Mouse (Mus musculus) A20 (cell line): ENCODE results near the gene Mansc1.
"Not testable (repeated sequence)": the region's sequence is repeated elsewhere in the genome, so short reads cannot be mapped to it uniquely, and the experiment has no call there.

Experiments used
- DNase-seq: peaks from one replicate; pipeline ENCODE4 v3.0.0-alpha.2; 2011; ENCODE audit warnings: low read depth, low spot score

Mansc1 gene

GRCm38 (mm10) chr6:134631947-134632687 is at the start of gene Mansc1:
TSS of gene Mansc1 (minus strand) at chr6:134632488.
- DNase-seq, result no peak

GRCm38 (mm10) chr6:134679330-134679729 is 47.0 kb upstream of the Mansc1 start:
- DNase-seq, result not testable (repeated sequence)

- no peak for DNase-seq
Observed at GRCm38 (mm10) chr6:134678037-134678436, 45.7 kb upstream of the Mansc1 start.

GRCm38 (mm10) chr6:134677504-134677903 is 45.2 kb upstream of the Mansc1 start:
- DNase-seq, result no peak

GRCm38 (mm10) chr6:134673712-134674111 is 41.4 kb upstream of the Mansc1 start:
- DNase-seq, result not testable (repeated sequence)

GRCm38 (mm10) chr6:134670881-134671411 is 38.7 kb upstream of the Mansc1 start:
- no peak for DNase-seq

- DNase-seq, result no peak
Observed at GRCm38 (mm10) chr6:134669179-134669865, 37.0 kb upstream of the Mansc1 start.

- DNase-seq, result no peak
Observed at GRCm38 (mm10) chr6:134668519-134668918, 36.2 kb upstream of the Mansc1 start.

GRCm38 (mm10) chr6:134665817-134666216 is 33.5 kb upstream of the Mansc1 start:
- DNase-seq, result no peak

GRCm38 (mm10) chr6:134664573-134664972 is 32.3 kb upstream of the Mansc1 start:
- DNase-seq, result no peak

GRCm38 (mm10) chr6:134660714-134661406 is 28.6 kb upstream of the Mansc1 start:
- DNase-seq, result no peak

- peak; percentile 68 for DNase-seq
Observed at GRCm38 (mm10) chr6:134659108-134659958, 27.0 kb upstream of the Mansc1 start.

GRCm38 (mm10) chr6:134656527-134656926 is 24.2 kb upstream of the Mansc1 start:
- no peak for DNase-seq

GRCm38 (mm10) chr6:134648356-134648755 is 16.1 kb upstream of the Mansc1 start:
- no peak for DNase-seq

- DNase-seq, result no peak
Observed at GRCm38 (mm10) chr6:134647621-134648020, 15.3 kb upstream of the Mansc1 start.

- no peak for DNase-seq
Observed at GRCm38 (mm10) chr6:134646835-134647234, 14.5 kb upstream of the Mansc1 start.

- peak; percentile 43 for DNase-seq
Observed at GRCm38 (mm10) chr6:134643296-134643695, 11.0 kb upstream of the Mansc1 start.

GRCm38 (mm10) chr6:134641738-134642446 is 9.6 kb upstream of the Mansc1 start:
- peak; percentile 56 for DNase-seq

- DNase-seq, result peak; percentile 97
Observed at GRCm38 (mm10) chr6:134640485-134641475, 8.5 kb upstream of the Mansc1 start.
